Mouse (Mus musculus) mouse embryonic stem cell (cell line): Measurements from ENCODE around the gene Mef2b.
"Not testable (repeated sequence)": the region's sequence is repeated elsewhere in the genome, so short reads cannot be mapped to it uniquely, and the experiment has no call there.

Experiments used
- in situ Hi-C, 2 experiments: fragments of 300-500 bp; cut with MboI; formaldehyde crosslinking; loops; 1 replicate in 1 of 2; 3 replicates in 1 of 2; pipeline ENCODE4 v1.14.3; 2019 to 2020; ENCODE audit warnings: low sequenced_read_pairs in 2 of 2, low pct_unique_long_range_greater_than_20kb in 1 of 2, mixed read lengths in 1 of 2; ENCODE audit not compliant: unreplicated experiment in 1 of 2

The Mef2b gene

GRCm38 (mm10) chr8:70210538-70210937, 71.0 kb downstream of the Mef2b start:
- in situ Hi-C loops, result no loop called here

- in situ Hi-C loops, result no loop called here
These were observed 71.8 kb downstream of the Mef2b start for GRCm38 (mm10) chr8:70211275-70211674.

- in situ Hi-C loops, result no loop called here
These were observed 72.2 kb downstream of the Mef2b start for GRCm38 (mm10) chr8:70211726-70212111.

- in situ Hi-C loops, result no loop called here
These were observed 72.9 kb downstream of the Mef2b start, which contains the start of gene Slc25a42 for GRCm38 (mm10) chr8:70212112-70213055. TSS of gene Slc25a42 (minus strand) at chr8:70212305.

GRCm38 (mm10) chr8:70214411-70214810, 74.9 kb downstream of the Mef2b start:
- in situ Hi-C loops, result no loop called here

- in situ Hi-C loops, result no loop called here
These were observed 75.6 kb downstream of the Mef2b start for GRCm38 (mm10) chr8:70215092-70215491.

- in situ Hi-C loops, result not testable (repeated sequence)
These were observed 76.7 kb downstream of the Mef2b start for GRCm38 (mm10) chr8:70216161-70216560.

GRCm38 (mm10) chr8:70216566-70216965, 77.1 kb downstream of the Mef2b start:
- in situ Hi-C loops, result no loop called here
